Mouse (Mus musculus): ENCODE measurements around the gene Sgcd.

- TF ChIP-seq MYOG (IDR thresholded peaks at IDR 0.05; ENCODE audit: control insufficient read depth in 1 of 3, insufficient read depth in 1 of 3, insufficient read length in 2 of 3, low read depth in 2 of 3), result no peak
- TF ChIP-seq POLR2A (IDR thresholded peaks at IDR 0.05; ENCODE audit: insufficient read length, low read depth), result no peak
- no peak for TF ChIP-seq CEBPB (IDR thresholded peaks at IDR 0.05; ENCODE audit: insufficient read depth, poor library complexity, severe bottlenecking)
- no peak for TF ChIP-seq MAX (IDR thresholded peaks at IDR 0.05; ENCODE audit: low read depth)
- no peak for TF ChIP-seq TCF12 (IDR thresholded peaks at IDR 0.05; ENCODE audit: insufficient read depth, poor library complexity, severe bottlenecking)
- TF ChIP-seq E2F4 (IDR thresholded peaks at IDR 0.05; ENCODE audit: insufficient read depth), result no peak
- no peak for TF ChIP-seq USF1 (IDR thresholded peaks at IDR 0.05; ENCODE audit: low read depth)
- TF ChIP-seq POLR2AphosphoS2 (IDR thresholded peaks at IDR 0.05; ENCODE audit: insufficient read length, low read depth), result no peak
- TF ChIP-seq MYOD1 (IDR thresholded peaks at IDR 0.05; ENCODE audit: control insufficient read depth in 1 of 3, insufficient read length in 2 of 3, low read depth in 2 of 3), result no peak
- no peak for TF ChIP-seq TCF3 (IDR thresholded peaks at IDR 0.05; ENCODE audit: insufficient read length, low read depth)
These were observed 178.5 kb downstream of the Sgcd start for GRCm38 (mm10) chr11:47810307-47810706.
